Mouse (Mus musculus): ENCODE measurements around the gene Tra2a.

DNA sequence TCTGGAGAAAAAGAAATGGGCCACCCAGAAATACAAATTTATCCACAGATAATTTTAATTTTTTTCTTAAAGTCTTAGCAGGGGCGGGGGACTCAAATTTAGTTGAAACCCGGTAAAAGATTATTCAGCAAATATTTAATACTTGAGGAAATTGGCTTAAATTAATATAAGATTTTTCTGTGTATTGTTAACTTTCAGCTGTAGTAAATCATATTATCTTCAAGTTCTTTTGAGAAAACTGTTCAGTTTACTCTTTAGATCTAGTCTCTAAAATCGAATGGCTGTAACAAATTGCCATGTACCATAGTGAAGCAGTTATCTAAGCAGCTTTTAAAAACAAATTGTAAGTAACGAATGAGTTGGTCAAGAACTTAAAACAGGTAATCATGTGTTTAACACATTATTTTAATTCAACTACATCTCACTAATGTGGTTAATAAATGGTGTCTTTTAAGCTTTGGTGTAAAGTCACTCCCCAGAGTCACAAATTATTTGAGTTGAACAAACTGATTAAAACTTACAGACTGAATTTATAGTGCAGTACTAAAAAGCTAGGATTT lies 44.8 kb downstream of the Tra2a start:
- TF ChIP-seq POLR2A (IDR thresholded peaks at IDR 0.05; ENCODE audit: extremely low read depth, insufficient read depth, low read length) = no peak
- no peak for TF ChIP-seq CTCF (IDR thresholded peaks at IDR 0.05; ENCODE audit: extremely low read depth, insufficient read depth, low read length)
